Mouse (Mus musculus) limb, embryonic 14.5 days (tissue): ENCODE data around the gene Cenpb. TPM values are rescaled to one million over a fixed set of nuclear protein-coding genes. Genes with fewer than 3 reads are reported as not detected.

Experiments used
- ATAC-seq: fragments of 200-750 bp; cut with Nextera tagmentation; 2 replicates; pipeline ENCODE4 v1.8.0; 2017; ENCODE audit warnings: low read depth, moderate number of reproducible peaks, moderate TSS enrichment; ENCODE audit not compliant: low FRiP score
- DNase-seq: peaks from one replicate; pipeline ENCODE4 v3.0.0-alpha.2; 2015; ENCODE audit warnings: low spot score
- H3K27ac ChIP-seq: fragments of 300-500 bp; sonication (generic); replicated peaks from 2 replicates; pipeline ENCODE4 v1.5.1; 2014; ENCODE audit warnings: low read depth, mild to moderate bottlenecking, low read length, moderate library complexity, mixed read lengths
- H3K27me3 ChIP-seq: fragments of 300-500 bp; sonication (generic); 2 replicates; pipeline ENCODE4 v1.6.1; 2014; ENCODE audit warnings: low read length, mixed read lengths; ENCODE audit not compliant: control insufficient read depth, insufficient read depth
- H3K36me3 ChIP-seq: fragments of 300-500 bp; sonication (generic); 2 replicates; pipeline ENCODE4 v1.6.1; 2014; ENCODE audit warnings: mild to moderate bottlenecking, low read length, moderate library complexity, mixed read lengths; ENCODE audit not compliant: control insufficient read depth, insufficient read depth
- H3K4me1 ChIP-seq: fragments of 300-500 bp; sonication (generic); 2 replicates; pipeline ENCODE4 v1.6.1; 2014; ENCODE audit warnings: antibody characterized with exemption, low read length, mixed read lengths; ENCODE audit not compliant: control insufficient read depth, insufficient read depth
- H3K4me2 ChIP-seq: fragments of 300-500 bp; sonication (generic); replicated peaks from 2 replicates; pipeline ENCODE4 v1.6.1; 2014; ENCODE audit warnings: low read depth, mild to moderate bottlenecking, low read length, moderate library complexity; ENCODE audit not compliant: severe bottlenecking
- H3K4me3 ChIP-seq: fragments of 300-500 bp; sonication (generic); replicated peaks from 2 replicates; pipeline ENCODE4 v1.5.1; 2014; ENCODE audit warnings: low read length
- H3K9ac ChIP-seq: fragments of 300-500 bp; sonication (generic); 2 replicates; pipeline ENCODE4 v1.6.1; 2014; ENCODE audit warnings: mild to moderate bottlenecking, low read depth, low read length, moderate library complexity; ENCODE audit not compliant: severe bottlenecking
- H3K9me3 ChIP-seq: fragments of 300-500 bp; sonication (generic); 2 replicates; pipeline ENCODE4 v1.6.1; 2016; ENCODE audit warnings: low read length; ENCODE audit not compliant: control insufficient read depth
- POLR2A ChIP-seq: fragments of 200-500 bp; IDR thresholded peaks from 2 replicates; pipeline ENCODE4 v1.8.0; 2012; ENCODE audit warnings: inconsistent platforms, mild to moderate bottlenecking, moderate library complexity, borderline replicate concordance; ENCODE audit not compliant: insufficient read depth, insufficient read length; ENCODE audit errors: extremely low read depth
- WGBS: fragments of 180-500 bp; shearing (Covaris S2); extraction: QIAGEN DNeasy Blood & Tissue Kit; methylation state at CpG from one replicate; pipeline ENCODE4 v1.1.7; 2014; 5-methylcytosine and 5-hydroxymethylcytosine counted together
- polyA plus RNA-seq, 2 experiments: library from polyadenylated mRNA; depleted of rRNA in 1 of 2; stranded (reverse) in 1 of 2; unstranded in 1 of 2; fragments of >200 nt; fragmentation: Nextera tagmentation in 1 of 2; extraction: Ambion mirVana in 1 of 2; gene quantifications; 2 replicates each; pipeline versions ENCODE4 v1.2.1 to v1.2.3; 2012 to 2014

Cenpb gene
- polyA plus RNA-seq, 2 experiments, result 9.2 to 48.3 TPM

DNA sequence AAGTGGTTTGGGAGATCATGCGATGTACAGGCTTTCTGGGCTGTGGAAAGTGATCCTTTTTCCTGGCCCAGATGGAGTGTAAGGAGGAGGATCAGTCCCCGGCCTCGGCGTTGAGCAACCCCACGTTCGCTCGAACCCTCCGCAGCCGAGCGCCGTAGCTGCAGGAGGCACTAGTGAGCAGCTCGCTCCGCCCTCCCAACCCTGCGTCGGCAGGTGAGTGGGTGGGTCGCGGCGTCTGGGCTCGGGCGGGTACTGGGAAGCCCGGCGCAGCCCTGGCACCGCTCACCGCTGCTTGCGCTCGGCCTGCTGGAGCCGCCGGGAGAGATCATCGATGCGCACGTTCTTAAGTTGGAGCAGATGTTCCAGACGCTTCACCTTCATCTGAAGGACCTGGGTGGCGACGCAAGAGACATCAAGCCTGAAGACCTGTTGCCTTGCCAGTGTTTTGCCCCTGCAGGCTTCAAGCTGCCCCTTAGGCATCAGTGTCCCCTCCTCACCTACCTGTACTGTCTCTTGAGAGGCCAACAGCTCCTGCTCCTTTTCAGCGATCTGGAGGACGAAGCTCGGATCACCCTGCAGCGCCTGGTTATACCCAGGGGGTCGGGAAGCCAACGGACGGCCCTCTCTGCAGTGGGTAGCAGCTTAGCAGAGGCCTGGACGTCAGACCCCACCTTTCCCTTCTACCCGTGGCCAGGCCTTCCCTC is 8.3 kb downstream of the Cenpb start:
- Histone ChIP-seq H3K27ac (no peak overlapping the region), H3K4me1 (peaks cover 12% of the 10 kb centered on the region), H3K9me3 (no peaks in the 10 kb centered on the region), H3K9ac (peak overlapping the region; percentile 38; the same call in 1 of the 2 replicates), H3K27me3 (peaks cover 36% of the 10 kb centered on the region), H3K36me3 (peaks cover 1% of the 10 kb centered on the region; the same call in 1 of the 2 replicates), H3K4me3 (peak overlapping the region; percentile 28), H3K4me2 (peak overlapping the region; percentile 48)
- ATAC-seq (peak; percentile 20; the same call in 1 of the 2 replicates), DNase-seq (no peak)
- WGBS, result 5% methylated on average over 41 of the region's 43 CpGs
- TF ChIP-seq POLR2A, result no peak

DNA sequence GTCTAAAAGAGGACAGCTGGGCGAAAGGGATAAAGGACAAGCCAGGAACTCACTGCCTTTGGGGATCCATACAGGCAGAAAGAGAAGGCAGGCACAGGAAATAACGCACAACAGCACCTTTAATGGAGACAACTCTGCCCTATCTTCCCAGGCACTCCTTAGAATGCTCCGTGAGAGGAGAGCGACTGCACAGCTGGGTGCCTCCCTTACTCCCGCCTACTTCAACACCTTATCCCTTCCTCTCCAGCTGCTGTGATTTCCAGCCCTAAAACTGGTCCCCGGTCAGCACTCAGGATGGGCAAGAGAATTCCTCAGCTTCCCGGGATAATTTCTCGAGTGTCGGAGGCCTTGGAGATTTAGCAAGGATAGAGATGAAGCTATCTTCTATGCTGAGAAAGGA is 8.9 kb downstream of the Cenpb start:
- H3K4me3 ChIP-seq, result peak overlapping the region; percentile 28
- ATAC-seq, result no peak
- no peak overlapping the region for H3K27ac ChIP-seq
- TF ChIP-seq POLR2A, result no peak
- H3K4me1 ChIP-seq, result peaks cover 12% of the 10 kb centered on the region
- DNase-seq, result no peak
- H3K36me3 ChIP-seq, result no peaks in the 10 kb centered on the region; the same call in 1 of the 2 replicates
- 18% methylated on average over 9 of the region's 9 CpGs for WGBS
- peak overlapping the region; percentile 48 for H3K4me2 ChIP-seq
- H3K9me3 ChIP-seq, result no peaks in the 10 kb centered on the region
- 0 out of 2 replicates have a peak overlapping the region, but pooled peaks have one; percentile 38 for H3K9ac ChIP-seq
- H3K27me3 ChIP-seq, result peaks cover 36% of the 10 kb centered on the region

DNA sequence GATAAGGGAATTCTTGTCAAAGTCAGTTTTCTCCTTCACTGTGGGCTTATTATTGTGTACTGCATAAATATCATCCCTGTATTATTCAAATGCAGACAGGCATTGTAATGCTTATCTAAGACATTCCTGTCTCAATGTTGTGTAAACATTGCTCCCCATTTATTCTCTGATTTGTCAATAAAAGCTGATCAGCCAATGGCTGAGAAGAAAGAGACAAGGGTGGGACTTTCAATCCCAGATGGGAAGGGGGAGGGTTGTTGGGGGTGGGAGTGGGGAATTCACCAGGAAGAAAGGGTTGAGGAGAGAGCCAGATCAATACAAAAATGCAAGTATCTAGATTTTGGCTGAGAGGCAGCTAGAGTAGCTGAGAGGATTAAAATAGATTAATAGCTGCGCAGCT is 11.0 kb downstream of the Cenpb start:
- Histone ChIP-seq H3K4me3 (no peak overlapping the region), H3K36me3 (no peaks in the 10 kb centered on the region; the same call in 1 of the 2 replicates), H3K4me1 (peaks cover 9% of the 10 kb centered on the region), H3K27ac (no peak overlapping the region), H3K27me3 (peaks cover 36% of the 10 kb centered on the region), H3K9me3 (no peaks in the 10 kb centered on the region), H3K9ac (no peak overlapping the region), H3K4me2 (no peak overlapping the region)
- TF ChIP-seq POLR2A, result no peak
- 59% methylated on average over 1 of the region's 1 CpGs for WGBS
- no peak for DNase-seq
- no peak for ATAC-seq

DNA sequence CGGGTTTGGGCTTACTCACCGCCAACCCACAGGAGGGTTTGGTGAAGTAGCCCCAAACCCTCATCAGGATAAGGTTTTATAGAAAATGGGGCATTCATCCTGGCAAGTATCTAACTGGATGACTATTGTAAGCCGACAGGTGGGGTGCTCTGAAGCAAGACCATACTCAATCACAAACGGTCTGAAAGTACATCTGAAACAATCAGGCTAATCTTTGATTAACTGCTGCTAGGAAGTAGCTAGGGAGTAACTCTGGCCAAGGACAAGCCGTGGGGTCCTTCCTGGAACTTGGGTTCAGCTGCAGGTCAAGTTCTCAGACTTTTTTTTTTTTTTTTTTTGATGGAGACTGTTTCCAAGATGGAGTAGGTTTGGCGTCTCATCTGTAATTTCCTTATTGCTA is 11.9 kb downstream of the Cenpb start:
- ATAC-seq (no peak), DNase-seq (no peak)
- H3K4me1 ChIP-seq, result peaks cover 9% of the 10 kb centered on the region
- H3K9ac ChIP-seq, result no peak overlapping the region
- peaks cover 28% of the 10 kb centered on the region for H3K27me3 ChIP-seq
- no peaks in the 10 kb centered on the region; the same call in 1 of the 2 replicates for H3K36me3 ChIP-seq
- no peaks in the 10 kb centered on the region for H3K9me3 ChIP-seq
- H3K4me3 ChIP-seq, result no peak overlapping the region
- no peak overlapping the region for H3K27ac ChIP-seq
- no peak for TF ChIP-seq POLR2A
- H3K4me2 ChIP-seq, result no peak overlapping the region
- WGBS, result 80% methylated on average over 6 of the region's 6 CpGs

DNA sequence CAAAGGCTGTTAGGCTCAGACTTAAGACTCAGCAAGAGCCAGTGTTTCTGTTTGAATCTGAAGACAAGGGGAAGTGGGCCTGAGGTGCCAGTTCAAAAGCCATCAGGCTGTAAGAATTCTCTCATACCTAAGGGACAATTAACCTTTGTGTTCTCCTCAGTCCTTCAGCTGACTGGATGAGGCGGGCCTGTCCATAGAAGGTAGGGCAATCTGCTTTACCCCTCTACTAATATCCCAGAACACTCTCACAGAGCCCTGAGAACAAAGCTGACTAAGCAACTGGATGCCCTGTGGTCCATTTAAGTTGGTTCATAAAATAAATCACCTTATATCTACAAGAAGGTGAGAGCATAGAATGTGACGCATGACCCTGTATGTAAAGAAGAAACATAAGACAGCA is 13.7 kb downstream of the Cenpb start:
- Histone ChIP-seq H3K4me3 (no peak overlapping the region), H3K36me3 (no peaks in the 10 kb centered on the region), H3K9me3 (no peaks in the 10 kb centered on the region), H3K27ac (no peak overlapping the region), H3K4me2 (no peak overlapping the region), H3K4me1 (peaks cover 2% of the 10 kb centered on the region; the same call in 1 of the 2 replicates), H3K27me3 (peaks cover 10% of the 10 kb centered on the region), H3K9ac (no peak overlapping the region)
- ATAC-seq, result no peak
- DNase-seq, result no peak
- TF ChIP-seq POLR2A, result no peak
- WGBS, result 80% methylated on average over 2 of the region's 2 CpGs
